Mouse (Mus musculus) G1E (cell line): ENCODE results near the gene Sox4.

ENCODE experiments used
- CTCF ChIP-seq: IDR thresholded peaks from 2 replicates; pipeline ENCODE4 v1.5.1; 2012; ENCODE audit warnings: low read depth, low read length, inconsistent platforms, mixed read lengths
- GATA1 ChIP-seq: IDR thresholded peaks from 2 replicates; pipeline ENCODE4 v1.6.1; 2012; ENCODE audit warnings: borderline replicate concordance, low read length, inconsistent platforms, mixed read lengths

DNA sequence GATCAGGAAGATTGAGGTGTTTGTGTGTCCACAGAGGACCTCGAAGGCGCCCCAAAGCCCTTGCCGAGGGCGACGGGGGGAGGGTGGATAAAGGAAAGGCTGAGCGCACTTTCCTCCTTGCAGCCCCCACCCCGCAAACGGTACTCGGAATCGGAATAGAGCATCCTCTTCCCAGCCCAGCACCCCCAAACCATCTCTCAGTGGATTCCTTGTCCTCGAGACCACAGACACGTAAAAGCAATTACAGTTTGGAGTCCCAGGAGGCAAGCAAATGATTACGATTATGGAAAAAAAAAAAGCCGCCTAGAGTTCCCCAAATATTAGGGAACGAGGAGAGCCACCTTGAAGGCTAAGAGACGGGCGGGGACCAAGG is 5.5 kb upstream of the Sox4 start:
- no peak for TF ChIP-seq CTCF
- no peak for TF ChIP-seq GATA1
